Mouse (Mus musculus) gastrocnemius, postnatal 25 days (tissue): Measurements from ENCODE around the gene Epn3. TPM values are rescaled to one million over a fixed set of nuclear protein-coding genes. Genes with fewer than 3 reads are reported as not detected.

Experiments
- DNase-seq: peaks from one replicate; pipeline ENCODE4 v3.0.0; 2022
- total RNA-seq, 2 experiments: library from RNA; stranded (reverse); gene quantifications; 1 replicate in 1 of 2; 2 replicates in 1 of 2; pipeline ENCODE4 v1.2.3; 2021

The Epn3 gene
- total RNA-seq, 2 experiments from 2014 or later, result 0.08 to 0.43 TPM

DNA sequence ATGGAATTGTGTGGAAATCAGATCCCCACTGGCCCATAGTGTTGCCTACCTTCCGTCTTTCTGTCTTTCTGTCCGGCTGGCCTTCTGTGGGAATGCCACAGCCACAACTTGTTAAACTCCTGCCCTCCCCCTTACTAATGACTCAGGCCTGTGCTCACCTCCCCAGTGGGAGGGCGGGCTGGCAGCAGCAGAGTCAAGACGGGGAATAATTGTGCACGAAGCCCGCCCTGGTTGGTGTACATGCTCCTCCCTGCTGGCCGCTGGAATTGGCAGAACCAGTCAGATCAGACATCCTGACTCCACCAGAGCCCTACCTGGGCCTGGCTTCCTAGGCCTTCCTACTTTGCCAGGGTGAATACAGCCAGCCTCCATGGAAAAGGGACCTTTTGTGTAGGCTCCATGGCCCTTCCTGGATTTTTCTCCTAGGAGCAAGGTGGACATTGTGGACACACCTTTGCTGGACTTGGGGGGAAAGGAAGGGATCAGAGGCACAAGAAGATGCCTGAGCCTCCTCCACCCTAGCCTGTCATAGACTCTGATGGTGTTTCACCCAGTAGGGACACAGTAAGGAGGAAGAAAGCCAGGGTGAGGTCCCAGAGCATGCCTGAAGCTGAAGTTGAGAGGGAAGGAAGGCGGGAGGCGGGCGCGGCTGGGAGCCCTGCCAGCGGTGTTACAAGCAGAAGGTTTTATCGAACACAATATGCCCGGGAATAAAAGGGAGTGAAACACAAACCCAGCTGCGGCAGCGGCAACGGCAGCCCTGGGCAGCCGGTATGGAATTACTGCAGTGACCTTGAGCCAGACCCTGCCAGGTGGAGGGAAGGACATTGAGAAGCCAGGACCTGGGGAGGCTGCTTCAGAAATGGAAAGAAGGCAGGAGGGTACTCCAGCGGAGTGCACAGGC lies 1.4 kb downstream of the Epn3 start:
- DNase-seq, result peak; percentile 22

- no peak for DNase-seq
These were observed 4.4 kb downstream of the Epn3 start for GRCm38 (mm10) chr11:94495415-94495814.

GRCm38 (mm10) chr11:94491749-94492099 lies 8.1 kb downstream of the Epn3 start:
- no peak for DNase-seq

DNA sequence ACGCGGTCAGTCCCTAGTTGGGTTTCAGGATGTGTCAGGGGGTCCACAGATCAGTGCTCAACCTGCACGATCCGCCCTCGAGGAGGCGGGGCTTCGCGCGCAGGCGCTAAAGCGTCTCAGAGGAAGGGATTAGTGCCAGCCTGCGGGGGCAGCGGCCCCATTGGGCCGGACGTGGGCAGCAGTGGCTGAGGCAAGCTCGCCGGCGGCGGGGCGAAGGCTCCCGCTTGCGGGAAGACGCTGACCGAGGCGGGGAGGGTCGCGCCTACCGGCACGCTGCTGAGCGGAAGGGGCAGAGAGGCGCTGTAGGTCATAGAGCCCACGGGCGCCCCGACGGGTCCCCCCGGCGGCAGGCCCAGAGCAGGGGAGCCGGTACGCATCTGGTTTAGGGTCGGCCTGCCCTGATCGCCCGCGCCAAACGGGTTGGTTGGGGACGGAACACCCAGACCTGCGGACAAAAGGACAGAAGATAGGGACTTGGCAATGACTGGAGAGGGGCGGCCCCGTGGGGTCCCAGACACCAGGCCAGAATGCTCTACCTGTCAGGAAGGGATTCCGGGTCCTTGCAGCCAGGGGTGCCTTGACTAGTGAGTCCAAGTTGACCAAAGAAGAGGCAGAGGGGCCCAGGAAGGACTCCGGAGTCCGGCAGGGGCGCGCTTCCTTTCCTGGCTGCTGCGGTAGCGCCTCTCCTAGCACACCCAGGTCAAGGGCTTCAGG lies 8.6 kb downstream of the Epn3 start:
- no peak for DNase-seq

DNA sequence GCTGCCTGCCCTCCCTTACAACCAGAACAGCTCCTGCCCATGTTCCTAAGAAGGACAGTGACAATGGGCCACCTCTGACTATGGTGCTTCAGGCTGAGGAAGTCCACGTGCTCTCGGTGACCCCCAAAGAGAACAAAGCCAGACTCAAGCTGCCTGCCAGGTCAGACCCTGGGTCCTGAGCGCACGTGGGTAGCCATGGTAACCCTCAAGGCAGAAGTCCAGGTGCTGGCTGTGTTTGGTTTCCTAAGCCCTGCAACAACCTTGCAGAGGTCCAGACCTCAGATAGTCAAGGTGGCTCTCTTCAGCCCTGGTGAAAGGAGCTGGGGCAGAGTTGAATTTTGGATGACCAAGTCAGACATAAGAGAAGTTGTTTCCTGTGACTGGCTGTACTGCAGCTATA lies 10.0 kb downstream of the Epn3 start:
- no peak for DNase-seq

GRCm38 (mm10) chr11:94488767-94489533 lies 10.8 kb downstream of the Epn3 start:
- DNase-seq, result no peak

- peak; percentile 66 for DNase-seq
These were observed 13.8 kb downstream of the Epn3 start, which contains the start of gene Spata20 for GRCm38 (mm10) chr11:94486001-94486400. Gene Spata20, minus strand, starts transcription at chr11:94486179.

GRCm38 (mm10) chr11:94485223-94485622 lies 14.6 kb downstream of the Epn3 start:
- DNase-seq, result no peak

DNA sequence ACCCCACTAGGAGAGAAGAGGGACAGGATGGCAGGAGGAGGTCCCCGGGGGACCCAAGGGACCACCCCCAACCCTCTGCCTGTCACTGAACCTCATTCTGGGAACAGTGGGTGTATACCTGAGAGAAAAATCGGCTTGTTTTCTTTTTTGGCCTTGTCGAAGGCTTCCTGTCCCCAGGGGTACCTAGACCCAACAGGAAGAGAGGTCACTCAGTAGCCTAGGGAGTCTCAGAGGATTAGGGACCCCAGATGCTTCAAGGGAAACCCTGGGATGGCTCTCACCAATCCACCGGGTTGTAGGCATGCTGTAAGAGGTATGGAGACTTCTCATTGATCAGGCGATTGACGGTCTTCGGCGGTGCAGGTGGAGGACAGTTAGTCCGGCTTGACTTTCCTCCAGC lies 15.1 kb downstream of the Epn3 start:
- no peak for DNase-seq

- DNase-seq, result no peak
These were observed 15.9 kb downstream of the Epn3 start for GRCm38 (mm10) chr11:94483921-94484320.

DNA sequence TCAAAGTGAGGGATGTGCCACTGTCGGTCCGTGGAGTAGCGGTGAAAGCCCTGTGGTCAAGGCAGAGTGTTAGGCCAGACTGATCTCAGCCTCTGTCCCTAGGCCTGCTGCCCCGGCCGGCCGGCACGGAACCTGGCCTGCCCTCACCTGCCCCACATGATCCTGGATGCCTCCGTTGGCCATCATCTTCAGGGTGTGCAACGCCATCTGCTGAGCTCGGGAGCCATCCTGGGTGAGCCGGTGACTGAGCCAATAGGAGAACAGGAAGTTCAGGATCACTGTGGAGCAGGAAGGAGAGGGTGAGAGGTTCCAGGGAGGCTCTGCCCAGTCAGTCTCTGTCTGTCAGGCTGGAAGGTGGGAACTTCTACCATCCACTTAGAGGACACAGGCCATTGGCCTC lies 16.3 kb downstream of the Epn3 start:
- DNase-seq, result no peak

GRCm38 (mm10) chr11:94482738-94483137 lies 17.0 kb downstream of the Epn3 start:
- no peak for DNase-seq

GRCm38 (mm10) chr11:94481963-94482362 lies 17.8 kb downstream of the Epn3 start:
- no peak for DNase-seq

GRCm38 (mm10) chr11:94480382-94480781 lies 19.4 kb downstream of the Epn3 start:
- DNase-seq, result no peak

GRCm38 (mm10) chr11:94477651-94478050 lies 22.1 kb downstream of the Epn3 start:
- DNase-seq, result peak; percentile 40

- DNase-seq, result no peak
These were observed 24.1 kb downstream of the Epn3 start for GRCm38 (mm10) chr11:94475722-94476121.

- DNase-seq, result no peak
These were observed 25.2 kb downstream of the Epn3 start for GRCm38 (mm10) chr11:94474544-94474910.

DNA sequence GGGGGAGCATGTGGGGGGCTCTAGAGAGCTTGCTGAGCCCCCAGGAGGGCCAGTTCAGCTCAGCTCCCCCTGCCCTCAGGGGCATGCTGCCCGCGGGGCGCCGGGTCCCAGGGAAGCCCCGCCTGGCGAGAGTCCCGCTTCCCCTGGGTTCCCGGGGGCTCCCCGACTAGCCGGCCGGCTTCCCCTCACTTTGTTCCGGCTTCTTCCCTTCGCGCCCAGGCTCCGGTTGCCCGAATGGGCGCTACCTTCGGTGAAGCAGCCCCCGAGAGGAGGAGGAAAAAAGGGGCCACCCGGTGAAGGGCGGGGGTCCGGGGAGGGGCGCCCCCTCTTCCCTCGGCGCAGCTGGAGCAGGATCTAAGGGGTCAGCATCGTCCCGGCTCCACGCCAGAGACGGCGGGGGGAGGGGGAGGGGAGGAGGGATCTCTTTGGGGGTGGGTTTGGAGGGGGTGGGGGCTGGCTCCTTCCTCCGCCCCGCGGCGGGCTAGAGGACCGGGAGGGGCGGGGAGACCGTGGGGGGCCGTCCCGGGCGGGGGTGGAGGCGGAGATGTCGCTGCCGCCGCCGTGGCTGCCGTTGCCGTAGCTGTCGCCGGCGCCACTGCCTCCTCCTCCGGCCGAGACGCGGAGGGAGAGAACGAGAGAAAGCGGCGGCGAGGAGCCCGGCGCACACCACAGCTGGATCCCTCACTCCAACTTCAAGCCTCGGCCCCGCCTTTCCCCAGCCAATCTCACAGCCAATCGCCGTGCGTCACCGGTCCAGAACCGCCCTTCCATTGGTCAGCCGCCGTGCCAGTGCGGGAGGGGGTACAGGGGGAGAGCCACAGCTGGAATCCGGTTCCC lies 25.8 kb downstream of the Epn3 start, which contains the start of gene Cacna1g:
TSS of gene Cacna1g (minus strand) at position 492 of the 837 bp plus-strand sequence.
- DNase-seq, result peak; percentile 89

DNA sequence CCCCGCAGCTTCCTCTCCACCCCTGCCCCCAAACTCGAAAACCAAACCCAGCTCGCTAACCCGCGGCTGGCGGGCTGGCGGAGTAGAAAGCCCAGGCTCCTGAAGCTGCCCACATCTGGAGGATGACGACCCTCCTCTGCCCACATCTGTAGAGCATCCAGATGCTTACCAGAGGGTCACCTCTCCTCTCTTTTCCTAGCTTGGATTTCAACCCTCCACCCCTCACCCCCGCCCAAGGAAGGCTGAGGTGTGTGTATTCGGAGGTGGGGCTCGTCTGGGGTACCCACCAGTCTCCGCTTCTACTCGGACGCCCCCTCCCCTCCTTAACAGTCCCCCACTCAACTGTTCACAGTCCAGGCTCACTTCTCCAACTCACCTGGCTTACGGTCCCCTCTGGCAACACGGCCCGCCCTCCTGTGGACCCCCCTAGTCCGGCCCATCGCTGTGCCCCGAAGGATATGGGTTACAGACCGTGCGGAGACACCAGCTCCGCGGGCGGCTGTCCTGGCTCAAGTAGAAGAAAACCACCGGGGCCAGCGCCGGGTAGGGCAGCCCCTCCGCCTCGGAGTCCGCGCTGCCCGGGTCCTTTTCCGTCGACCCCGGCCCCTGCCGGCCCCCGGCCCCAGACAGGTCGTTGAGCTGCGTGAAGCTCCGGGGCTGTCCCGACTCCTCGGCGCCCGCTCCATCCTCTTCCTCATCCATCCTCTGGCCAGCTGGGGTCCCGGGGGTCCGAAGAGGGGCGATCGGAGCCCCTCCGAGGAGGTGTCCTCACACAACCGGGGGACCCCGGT lies 26.7 kb downstream of the Epn3 start:
- no peak for DNase-seq

DNA sequence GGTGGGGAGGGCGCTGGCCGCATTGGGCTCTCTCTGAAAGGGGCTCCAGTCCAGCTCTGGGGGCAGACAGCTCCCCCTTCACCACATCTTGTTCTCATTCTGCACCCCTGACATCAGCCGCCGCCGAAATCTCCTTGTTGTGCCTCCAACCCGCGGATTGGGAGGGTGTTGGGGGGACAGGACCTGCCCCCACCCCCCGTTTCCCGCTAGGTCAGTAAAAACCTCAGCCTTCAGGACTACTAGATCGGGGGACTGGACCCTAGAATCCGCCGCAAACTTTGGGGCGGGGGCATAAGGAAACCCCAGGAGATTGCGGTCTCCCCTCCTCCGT lies 27.2 kb downstream of the Epn3 start:
- DNase-seq, result no peak
